Mouse (Mus musculus): ENCODE results near the gene Ksr1.

Ksr1 gene

GRCm38 (mm10) chr11:78978176-78979019 is 167.8 kb downstream of the Ksr1 start:
- no peak for DNase-seq (ENCODE audit: low spot score)

GRCm38 (mm10) chr11:78976731-78977510 is 169.3 kb downstream of the Ksr1 start:
- DNase-seq (ENCODE audit: low spot score), result no peak

GRCm38 (mm10) chr11:78973381-78974150 is 172.6 kb downstream of the Ksr1 start:
- peak; percentile 50 for DNase-seq (ENCODE audit: low spot score)

GRCm38 (mm10) chr11:78972811-78973351 is 173.3 kb downstream of the Ksr1 start:
- peak; percentile 71 for DNase-seq (ENCODE audit: low spot score)

GRCm38 (mm10) chr11:78972328-78972727 is 173.9 kb downstream of the Ksr1 start:
- DNase-seq (ENCODE audit: low spot score), result no peak

- no peak for DNase-seq (ENCODE audit: low spot score)
These were observed 174.5 kb downstream of the Ksr1 start for GRCm38 (mm10) chr11:78971746-78972145.

GRCm38 (mm10) chr11:78971096-78971495 is 175.1 kb downstream of the Ksr1 start:
- no peak for DNase-seq (ENCODE audit: low spot score)

- no peak for DNase-seq (ENCODE audit: low spot score)
These were observed 178.1 kb downstream of the Ksr1 start for GRCm38 (mm10) chr11:78968121-78968520.

GRCm38 (mm10) chr11:78967371-78967770 is 178.8 kb downstream of the Ksr1 start:
- DNase-seq (ENCODE audit: low spot score), result peak; percentile 78

All from embryo, embryonic 10.5 days (tissue).